Mouse (Mus musculus): Measurements from ENCODE around the gene Gm49673.

GRCm38 (mm10) chr17:8171081-8171480 is 23.5 kb upstream of the Gm49673 start:
- TF ChIP-seq POLR2A (IDR thresholded peaks at IDR 0.05; ENCODE audit: borderline replicate concordance, extremely low read depth, insufficient read depth, insufficient read length, poor library complexity, severe bottlenecking) (no peak), CTCF (IDR thresholded peaks at IDR 0.05; ENCODE audit: borderline replicate concordance, extremely low read depth, insufficient read depth, insufficient read length) (no peak)

Data from brain, embryonic 14.5 days (tissue).